Mouse (Mus musculus): Measurements from ENCODE around the gene Med13.
"Not testable (repeated sequence)": the region's sequence is repeated elsewhere in the genome, so short reads cannot be mapped to it uniquely, and the experiment has no call there.

Gene Med13

DNA sequence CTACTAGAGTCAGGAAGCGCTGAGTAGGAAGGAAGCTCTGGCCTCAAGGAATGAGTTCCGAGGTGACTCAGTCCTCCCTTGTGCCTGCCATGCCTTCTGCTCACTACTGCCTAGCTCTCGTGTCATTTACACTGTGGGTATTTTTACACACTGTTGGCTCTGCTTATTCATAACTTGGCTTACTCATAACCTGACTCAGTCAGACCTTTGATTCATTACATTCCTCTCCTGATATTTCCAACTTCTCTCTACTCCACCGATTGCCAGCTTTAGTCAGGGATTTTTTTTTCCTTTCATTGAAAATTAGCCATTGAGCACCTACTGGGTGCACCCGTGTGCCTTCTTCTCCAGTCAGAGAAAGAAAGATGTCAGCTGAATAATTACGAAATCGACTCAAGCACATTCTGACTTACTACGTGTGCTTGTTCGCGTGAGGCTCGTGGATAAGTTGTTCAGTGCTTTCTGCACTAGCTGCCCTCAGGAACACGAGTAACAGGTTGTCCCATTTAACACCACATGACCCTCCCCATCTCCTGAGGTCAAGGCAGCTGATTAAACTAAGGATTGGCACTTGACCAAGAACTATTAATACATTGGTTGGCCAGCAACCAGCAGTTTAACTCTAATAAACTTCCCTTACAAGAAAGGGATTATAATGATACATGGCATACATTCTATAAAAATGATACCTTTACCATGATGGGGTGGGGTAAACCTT lies 23.3 kb upstream of the Med13 start:
- in situ Hi-C loops (cut with MboI; ENCODE audit: unreplicated experiment in 2 of 2): no loop called here

DNA sequence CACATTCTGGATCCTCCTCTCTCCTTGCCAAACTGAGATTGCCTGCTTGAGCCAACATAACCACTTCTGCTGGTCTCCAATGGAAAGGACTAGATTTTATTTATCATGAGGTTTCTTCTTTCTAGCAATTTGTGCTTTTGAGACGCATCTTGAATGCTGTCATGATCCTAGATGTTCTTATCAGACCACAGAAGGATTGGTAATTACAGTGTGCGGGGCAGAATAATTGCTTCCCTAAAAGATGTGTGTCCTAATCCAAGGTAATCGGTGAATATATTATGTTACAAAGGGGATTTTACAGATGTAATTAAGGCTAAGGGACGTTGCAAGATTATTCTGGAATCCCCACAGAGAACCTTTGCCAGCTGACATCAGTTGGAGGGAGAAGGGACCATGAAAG lies 21.6 kb upstream of the Med13 start:
- in situ Hi-C loops (cut with MboI; ENCODE audit: unreplicated experiment in 2 of 2): no loop called here

DNA sequence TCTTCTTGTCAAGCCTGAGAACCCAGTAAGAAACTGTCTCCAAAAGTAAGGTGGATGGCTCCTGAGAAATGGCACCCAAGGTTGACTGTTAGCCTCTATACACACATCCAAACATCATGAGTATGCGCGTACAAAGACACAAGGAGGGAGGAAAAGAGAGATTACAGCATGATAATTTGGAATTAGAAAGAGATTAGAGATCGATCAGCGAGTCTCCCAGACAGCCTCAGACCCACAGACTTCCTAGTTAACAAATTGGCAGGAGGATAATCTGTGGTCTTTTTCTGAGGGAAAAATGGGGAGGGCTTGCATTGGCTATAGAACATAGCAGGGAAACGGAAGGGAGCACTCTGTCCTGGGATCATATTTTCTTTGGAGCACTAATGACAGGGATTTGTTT lies 20.4 kb upstream of the Med13 start:
- in situ Hi-C loops (cut with MboI; ENCODE audit: unreplicated experiment in 2 of 2): no loop called here

DNA sequence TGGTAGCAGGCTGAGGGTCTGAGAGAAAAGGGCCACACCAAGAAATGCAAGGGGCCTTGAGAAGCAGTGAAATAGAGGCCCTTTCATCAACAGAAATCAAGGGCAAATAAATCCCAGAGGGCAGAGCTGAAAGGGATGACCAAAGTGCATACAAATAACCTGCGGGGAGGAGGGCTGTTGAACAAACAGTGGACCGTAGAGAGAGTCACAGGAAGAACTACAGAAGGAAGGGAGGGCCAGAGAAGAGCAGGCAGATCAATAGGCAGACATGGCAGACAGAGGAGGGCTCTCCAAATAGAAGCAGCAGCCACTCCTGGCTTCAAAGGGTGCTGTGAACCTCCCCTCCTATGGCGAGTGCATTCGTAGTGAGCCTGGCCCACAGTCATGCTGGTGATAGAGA lies 19.3 kb upstream of the Med13 start:
- in situ Hi-C loops (cut with MboI; ENCODE audit: unreplicated experiment in 2 of 2): no loop called here

DNA sequence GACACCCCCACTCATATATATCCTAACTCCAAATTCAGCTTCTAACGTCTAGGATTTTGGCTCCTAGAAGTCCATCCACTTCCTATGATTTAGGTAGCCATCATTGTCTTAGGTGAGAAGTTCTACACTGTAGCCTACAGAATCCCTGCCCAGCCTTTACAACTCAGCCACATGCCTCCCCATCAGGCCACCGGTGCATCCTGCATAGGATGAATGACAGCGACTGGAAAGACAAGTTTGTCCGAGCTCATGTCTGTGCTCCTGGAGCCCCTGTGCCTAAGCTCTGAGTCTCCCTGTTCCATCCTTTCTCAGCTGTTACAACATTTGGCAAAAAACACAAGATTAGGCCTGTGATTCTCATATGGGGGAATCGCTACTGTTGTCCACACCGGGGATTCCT lies 17.7 kb upstream of the Med13 start:
- in situ Hi-C loops (cut with MboI; ENCODE audit: unreplicated experiment in 2 of 2): no loop called here

DNA sequence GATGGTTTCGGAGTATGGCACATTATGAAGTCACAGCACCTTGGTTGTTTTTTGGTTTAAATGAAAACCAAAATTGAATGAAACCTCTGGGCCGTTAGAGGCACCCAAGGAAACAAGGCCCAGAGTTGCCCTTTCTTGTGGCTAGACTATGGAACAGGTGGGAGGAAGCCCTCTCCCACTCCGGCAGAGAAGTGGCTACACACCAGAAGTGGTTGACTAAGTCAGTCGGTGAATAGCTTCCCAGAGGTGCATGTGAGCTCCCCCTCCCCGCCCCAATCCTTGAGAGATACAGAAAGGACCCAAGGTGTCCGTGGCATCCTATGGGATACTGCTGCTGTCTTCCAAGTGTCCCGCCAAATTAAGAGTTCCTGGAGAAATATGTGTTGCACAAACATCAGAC lies 13.9 kb upstream of the Med13 start:
- in situ Hi-C loops (cut with MboI; ENCODE audit: unreplicated experiment in 2 of 2): no loop called here

DNA sequence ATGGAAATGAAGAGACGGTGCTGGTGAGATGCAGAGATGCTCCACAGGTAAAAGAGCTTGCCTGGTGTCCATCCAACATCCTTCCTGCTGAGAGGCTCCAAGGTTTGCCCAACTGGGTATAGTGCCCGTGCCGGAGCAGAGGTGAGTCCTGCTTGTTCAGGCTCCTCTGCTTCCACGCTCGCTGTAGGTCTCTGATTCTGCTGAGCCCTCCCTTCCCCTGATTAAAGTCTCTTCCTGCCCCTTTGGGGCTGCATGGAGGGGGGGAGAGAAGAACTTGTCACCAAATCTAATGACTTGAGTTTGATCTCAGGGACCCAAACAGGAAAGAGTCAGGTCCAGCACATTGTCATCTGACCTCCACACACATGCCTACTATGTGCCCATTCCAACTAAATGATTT lies 12.5 kb upstream of the Med13 start:
- in situ Hi-C loops (cut with MboI; ENCODE audit: unreplicated experiment in 2 of 2): no loop called here

DNA sequence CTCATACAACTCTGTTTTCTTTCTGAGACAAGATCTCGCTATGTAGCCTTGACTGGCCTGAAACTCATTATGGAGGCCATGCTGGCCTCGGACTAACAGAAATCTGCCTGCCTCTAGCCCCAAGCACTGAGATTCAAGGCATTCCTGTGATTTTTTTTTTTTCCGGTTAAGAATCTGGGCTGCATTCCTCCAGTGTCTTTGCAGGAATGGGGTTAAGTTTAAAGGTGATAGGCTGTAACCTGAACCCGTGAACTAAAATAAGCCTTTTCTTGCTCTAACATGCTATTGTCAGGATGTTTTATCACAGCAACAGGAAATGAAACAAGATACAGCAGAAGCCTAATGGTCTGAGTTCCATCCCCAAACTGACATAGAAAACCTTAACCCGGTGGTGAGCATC lies 11.6 kb upstream of the Med13 start:
- in situ Hi-C loops (cut with MboI; ENCODE audit: unreplicated experiment in 2 of 2): no loop called here

DNA sequence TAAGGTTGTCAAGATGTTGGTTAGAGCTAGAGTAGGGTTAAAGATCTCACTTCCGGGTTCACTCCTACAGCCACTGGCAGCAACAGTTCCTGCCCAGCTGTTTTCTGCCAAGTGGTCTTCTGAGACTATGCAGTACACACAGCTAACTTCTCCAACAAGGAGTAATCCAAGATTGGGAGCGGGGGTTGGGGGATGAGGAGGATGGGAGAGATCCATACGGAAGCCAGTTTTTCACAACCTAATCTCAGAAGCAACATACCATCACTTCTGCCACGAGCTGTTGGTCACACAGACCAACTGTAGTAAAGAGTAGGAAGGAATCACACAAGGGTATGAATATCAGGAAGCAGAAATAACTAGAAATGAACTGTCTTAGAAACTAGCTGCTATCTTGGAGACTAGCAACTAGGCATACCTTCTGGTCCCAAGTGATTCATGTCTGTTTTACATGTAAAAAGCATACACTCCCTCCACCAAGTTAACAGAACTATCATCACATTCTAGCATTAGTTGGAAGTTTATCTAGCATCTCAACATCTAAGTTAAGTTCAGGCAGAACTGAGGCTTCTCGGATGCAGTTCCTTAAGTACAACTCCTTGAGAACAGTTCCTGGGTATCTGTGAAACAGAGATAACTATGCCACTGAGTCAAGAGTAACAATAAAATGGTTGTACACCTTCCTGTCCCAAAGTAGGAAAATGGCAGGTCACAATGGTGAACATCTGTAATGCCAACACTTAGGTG lies 7.5 kb upstream of the Med13 start:
- in situ Hi-C loops (cut with MboI; ENCODE audit: unreplicated experiment in 2 of 2): no loop called here

DNA sequence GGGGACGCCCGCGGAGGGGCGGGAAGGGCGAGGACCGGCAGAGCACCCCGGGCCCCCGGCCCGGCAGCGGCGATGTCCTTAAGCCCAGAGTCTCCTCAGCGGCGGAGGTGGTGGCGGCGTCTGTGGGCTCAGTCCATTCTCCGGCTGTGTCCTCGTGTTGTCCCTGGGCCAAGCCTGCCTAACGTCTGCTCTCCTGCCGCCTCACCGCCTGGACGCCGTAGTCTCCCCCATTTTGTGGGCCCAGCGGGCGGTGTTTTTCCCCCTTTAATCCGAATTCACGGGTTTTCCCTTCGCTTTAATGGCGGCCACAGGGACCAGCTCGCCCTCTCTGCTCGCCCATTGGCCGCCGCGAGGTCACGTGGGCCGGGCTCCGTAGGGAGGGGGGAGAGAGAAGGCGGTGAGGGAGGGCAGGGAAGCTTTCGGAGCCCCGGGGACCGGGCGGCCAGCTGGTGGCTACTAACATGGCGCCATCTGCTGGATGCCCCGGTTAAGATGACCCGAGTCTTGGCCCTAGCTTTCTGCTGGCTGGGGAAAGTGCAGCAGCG lies 654 bp upstream of the Med13 start:
- in situ Hi-C loops (cut with MboI; ENCODE audit: unreplicated experiment in 2 of 2): loop anchor here in 1 of 2 experiments (5.0 kb wide), 1 partner anchor 39 kb away; no protein-coding TSS in a partner anchor

DNA sequence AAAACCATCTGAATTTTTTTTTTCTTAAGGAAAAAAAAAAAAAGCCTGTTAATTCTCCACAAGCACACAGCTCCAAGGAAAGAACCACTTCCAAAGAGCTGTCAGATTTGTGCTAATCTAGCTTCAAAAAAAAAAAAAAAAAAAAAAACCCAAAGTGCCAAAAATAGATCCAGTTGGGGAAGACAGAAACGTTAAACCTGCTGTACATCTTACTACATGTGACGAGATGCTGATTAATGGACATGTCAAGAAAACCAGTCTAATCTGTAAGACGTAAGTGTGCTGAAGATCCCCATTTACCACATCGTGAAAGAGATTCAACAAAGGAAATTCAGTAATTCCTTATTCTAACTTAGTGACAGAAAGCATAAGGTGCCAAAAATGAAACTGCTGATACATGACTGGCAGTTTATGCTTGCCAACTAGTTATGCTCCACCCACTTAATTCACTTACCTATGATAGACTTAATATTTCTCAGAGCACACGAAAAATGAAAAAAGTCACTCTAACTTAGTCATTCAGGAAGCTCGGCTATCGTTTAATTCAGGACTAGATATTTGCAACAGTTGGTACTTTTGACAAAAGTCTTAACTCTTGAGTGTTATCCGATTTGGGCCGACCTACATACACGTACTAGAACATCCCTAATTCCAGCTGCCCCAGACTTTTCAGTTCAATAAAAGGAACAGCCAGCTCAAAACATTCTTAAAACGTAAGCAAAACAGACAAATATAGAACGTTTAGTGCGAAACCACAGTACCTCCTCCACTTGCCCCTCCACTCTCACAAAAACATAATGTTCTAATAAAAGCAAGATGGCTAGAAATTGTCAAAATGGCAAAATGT lies 1.2 kb downstream of the Med13 start:
- in situ Hi-C loops (cut with MboI; ENCODE audit: unreplicated experiment in 2 of 2): loop anchor here in 1 of 2 experiments (5.0 kb wide), 1 partner anchor 41 kb away; no protein-coding TSS in a partner anchor

DNA sequence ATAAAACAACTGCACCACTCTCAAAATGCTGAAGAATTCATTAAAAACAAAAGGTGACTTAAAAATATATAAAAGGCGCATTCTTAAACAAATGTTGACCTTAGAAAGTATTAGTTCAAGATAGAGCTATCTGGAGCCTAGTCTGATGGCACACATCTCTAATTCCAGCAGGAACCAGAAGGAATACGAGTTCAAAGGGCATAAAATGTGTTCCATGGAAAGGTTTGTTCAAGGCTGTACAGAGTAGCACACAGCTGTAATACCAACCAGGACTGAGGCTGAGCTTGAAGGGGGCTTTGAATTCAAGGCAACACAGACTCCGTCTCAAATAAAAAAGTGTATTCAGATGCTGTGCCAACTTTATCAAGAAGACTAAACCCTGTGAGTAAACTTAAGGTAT lies 3.8 kb downstream of the Med13 start:
- in situ Hi-C loops (cut with MboI; ENCODE audit: unreplicated experiment in 2 of 2): no loop called here

DNA sequence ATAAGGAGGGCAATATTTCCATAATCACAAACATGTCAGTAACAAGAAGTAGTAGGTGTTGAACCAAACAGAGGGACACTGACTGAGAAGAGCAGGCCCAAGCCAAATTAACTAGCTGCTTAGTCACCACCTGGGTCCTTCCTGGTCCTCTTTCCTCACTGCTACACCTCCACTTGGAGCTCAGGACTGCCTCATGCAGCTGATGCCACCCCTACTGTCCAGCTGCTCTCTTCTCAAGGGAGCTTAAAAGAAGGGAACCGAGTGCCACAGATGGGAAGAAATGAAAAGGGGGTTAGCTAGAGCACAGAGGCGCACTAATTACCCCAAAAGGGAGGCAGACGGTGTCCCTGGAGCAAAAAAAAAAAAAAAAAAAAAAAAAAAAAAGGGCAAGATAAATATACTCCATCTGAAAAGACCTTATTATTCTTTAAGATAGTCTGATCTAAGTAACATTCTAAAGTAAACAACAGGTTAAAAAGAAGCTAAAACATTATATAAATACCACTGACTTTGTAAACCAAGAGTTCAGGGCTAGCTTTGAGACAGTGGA lies 5.6 kb downstream of the Med13 start:
- in situ Hi-C loops (cut with MboI; ENCODE audit: unreplicated experiment in 2 of 2): no loop called here

DNA sequence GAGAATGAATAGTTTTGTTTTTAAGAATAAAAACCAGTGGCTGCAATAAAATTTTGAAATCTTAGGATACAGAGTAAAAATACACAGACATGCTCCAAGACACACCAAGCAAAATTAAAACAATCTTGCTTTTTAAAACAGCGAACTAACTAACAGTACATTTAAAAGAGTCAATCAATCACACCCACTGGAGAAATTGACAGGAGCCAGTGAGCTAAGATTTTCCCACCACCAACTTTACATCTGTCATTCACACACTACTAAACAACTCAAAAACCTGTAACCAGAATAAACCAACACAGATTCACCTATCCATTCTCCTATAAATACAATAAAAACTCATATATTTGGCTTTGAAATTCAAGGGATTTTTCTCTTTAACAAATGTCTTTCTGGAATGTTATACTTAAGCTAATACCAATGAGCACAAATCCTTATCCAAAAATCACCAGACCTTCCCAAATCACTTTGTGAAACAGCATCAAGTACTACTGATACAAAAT lies 6.7 kb downstream of the Med13 start:
- in situ Hi-C loops (cut with MboI; ENCODE audit: unreplicated experiment in 2 of 2): no loop called here

DNA sequence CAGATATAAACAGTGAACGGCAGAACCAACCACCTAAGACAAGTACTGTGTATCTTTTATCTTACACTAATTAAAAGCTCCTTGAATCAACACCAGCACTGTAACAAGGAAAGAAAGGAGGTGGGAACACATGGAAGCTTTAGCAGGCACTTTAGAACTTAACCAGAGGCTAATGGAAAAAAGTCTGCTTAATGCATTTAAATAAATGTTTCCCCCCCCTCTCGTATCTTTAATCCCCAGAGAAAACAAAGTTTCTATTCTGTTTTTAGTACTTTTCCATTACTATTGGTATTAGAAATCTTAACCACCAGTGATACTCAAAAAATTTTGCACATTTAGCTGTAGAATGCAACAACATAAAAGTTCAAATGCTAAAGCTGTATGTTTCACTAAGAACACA lies 8.1 kb downstream of the Med13 start:
- in situ Hi-C loops (cut with MboI; ENCODE audit: unreplicated experiment in 2 of 2): no loop called here

DNA sequence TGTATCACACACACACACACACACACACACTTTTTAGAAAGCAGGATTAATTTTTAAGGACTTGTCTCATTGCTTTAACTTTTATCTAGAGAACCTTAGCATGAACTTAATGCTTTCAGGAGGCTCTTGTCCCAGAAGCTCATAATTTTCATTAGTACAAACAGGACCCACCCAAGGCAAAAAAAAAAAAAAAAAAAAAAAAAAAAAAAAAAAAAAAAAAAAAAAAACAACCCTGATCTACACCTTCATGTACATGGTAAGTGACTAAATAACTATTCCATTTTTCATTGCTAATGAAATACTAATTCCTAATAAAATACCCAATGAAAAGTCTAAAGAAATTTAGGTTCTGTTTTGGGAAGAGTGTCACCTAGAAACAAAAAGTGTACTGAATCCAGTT lies 8.5 kb downstream of the Med13 start:
- in situ Hi-C loops (cut with MboI; ENCODE audit: unreplicated experiment in 2 of 2): no loop called here

DNA sequence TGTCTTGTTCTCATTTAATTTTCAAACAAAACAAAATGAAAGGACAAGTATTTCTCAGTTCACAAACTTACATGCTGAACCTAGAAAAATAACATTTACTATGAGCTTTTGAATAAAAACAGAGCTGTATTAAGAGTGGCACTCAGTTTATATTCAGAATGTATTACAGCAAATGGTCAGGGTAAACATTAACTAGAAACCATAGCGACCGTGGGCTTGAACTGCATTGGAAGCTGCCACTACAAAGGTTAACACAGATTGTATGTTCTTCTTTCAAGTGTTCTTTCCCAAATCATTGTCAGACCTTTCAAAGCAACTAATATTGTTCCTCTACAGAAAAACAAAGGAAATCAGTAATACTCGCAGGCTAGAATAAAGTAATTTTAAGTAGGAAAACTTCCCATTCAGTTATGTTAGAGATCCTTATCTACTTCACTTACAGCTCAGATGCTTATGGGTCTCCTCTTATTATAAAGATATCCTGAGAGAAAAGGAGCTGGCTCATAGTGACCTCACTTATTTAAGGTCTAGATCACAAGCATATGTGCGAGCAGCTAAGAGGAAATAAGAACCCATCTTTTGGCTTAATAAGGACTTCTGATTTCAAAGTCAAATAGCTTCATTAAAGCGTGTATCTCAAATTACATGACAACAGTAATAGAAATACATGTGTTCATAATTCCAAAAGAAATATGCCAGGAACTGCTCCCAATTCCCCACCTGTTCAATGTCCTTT lies 9.8 kb downstream of the Med13 start:
- in situ Hi-C loops (cut with MboI; ENCODE audit: unreplicated experiment in 2 of 2): no loop called here

DNA sequence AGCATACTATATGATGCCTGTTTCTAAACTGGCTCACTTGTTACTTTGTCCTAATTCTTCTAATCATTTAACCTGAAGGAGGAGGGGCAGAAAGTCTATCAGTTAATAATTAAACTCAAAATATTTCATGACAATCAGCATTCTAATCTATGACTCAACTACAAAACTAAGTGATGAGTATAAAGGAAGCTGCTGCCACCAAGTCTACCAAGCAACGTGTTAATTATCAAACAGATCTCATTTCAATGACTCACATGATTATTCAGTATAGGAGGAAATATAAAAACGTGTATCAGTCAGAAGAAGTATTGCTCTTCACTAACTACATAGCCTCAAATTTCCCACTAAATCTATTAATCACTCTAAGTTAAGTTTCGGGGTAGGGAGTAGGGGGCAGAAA lies 10.9 kb downstream of the Med13 start:
- in situ Hi-C loops (cut with MboI; ENCODE audit: unreplicated experiment in 2 of 2): no loop called here

DNA sequence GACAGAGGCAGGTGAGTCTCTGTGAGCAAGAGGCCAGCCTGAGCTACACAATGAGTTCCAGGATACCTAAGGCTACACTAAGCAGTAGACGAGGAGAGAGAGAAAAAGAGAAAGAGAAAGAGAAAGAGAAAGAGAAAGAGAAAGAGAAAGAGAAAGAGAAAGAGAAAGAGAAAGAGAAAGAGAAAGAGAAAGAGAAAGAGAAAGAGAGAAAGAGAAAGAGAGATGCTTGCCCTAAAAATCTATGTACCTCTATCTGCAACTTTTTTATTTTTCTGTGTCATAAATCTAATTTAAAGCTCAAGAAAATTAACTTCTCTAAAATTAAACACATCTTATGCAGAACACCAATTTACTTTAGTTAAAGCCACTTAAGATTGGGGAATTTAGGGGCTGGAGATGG lies 12.5 kb downstream of the Med13 start:
- in situ Hi-C loops (cut with MboI; ENCODE audit: unreplicated experiment in 2 of 2): not testable (repeated sequence)

DNA sequence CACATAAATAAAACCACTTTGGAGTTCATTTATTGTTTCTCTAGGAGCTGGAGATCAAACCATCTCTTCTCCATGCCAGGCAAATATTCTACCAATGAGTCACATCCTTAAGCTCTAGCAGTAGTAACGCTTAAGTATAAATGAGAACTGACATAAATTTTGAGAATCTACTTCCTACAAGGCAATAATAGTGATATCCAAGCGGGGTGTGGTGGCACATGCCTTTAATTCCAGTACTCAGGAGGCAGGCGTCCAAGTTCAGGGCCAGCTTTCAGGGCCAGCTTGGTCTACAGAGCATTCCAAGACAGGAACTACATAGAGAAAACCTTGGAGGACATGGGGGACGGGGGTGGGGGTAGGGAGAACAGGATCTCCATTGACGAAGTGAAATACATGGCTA lies 33.2 kb downstream of the Med13 start:
- in situ Hi-C loops (cut with MboI; ENCODE audit: unreplicated experiment in 2 of 2): no loop called here
